Mouse (Mus musculus): Measurements from ENCODE around the gene Pde8a. TPM values are rescaled to one million over a fixed set of nuclear protein-coding genes. Genes with fewer than 3 reads are reported as not detected.
"Not testable (repeated sequence)": the region's sequence is repeated elsewhere in the genome, so short reads cannot be mapped to it uniquely, and the experiment has no call there.

Pde8a gene
- total and polyA plus RNA-seq, 2 experiments from 2014 or later = 1.8 to 3.9 TPM

DNA sequence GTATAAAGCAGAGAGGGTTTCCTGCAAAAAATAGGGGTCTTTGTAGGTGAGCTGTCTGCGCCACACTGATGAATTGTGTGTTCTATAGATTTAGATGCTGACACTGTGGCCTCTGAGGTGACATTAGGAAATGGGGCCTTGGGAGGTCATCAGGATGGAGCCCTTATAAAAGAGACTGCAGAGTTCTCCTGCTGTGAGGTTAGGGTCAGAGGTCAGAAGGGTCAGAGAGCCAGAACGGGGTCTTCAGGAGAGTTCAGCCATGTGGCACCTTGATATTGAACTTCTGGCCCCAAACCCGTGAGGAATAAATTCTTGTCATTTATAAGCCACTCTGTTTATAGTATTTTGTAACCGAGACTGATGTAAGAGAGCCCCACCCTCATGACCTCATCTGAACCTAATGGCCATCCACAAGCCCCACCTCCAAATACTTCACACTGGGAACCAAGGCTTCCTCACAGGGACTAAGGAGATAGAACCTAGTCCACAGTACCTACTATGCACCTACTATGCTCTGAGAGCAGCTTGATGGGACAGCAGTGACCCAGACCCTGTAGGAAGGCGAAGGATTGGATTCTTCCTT lies 37.1 kb upstream of the Pde8a start:
- no peak for TF ChIP-seq CTCF (IDR thresholded peaks at IDR 0.05)
- H3K9me3 ChIP-seq (ENCODE audit: low read length) = peaks cover 3% of the 10 kb centered on the region; the same call in 1 of the 2 replicates
- no peaks in the 10 kb centered on the region for H3K27me3 ChIP-seq (ENCODE audit: insufficient read depth, low read length)
- ATAC-seq (ENCODE audit: low FRiP score) (no peak), DNase-seq (ENCODE audit: low spot score) (no peak)
- no peak overlapping the region for H3K9ac ChIP-seq (replicated peaks; ENCODE audit: low read length, poor library complexity, severe bottlenecking)
- no peaks in the 10 kb centered on the region for H3K4me1 ChIP-seq (ENCODE audit: insufficient read depth, low read length)
- 43% methylated on average over 5 of the region's 5 CpGs for WGBS
- no peak overlapping the region for H3K4me3 ChIP-seq (ENCODE audit: low read depth, low read length)
- no peak overlapping the region for H3K4me2 ChIP-seq (ENCODE audit: low read depth, low read length, poor library complexity, severe bottlenecking)
- no peaks in the 10 kb centered on the region for H3K36me3 ChIP-seq (ENCODE audit: insufficient read depth, low read length)
- H3K27ac ChIP-seq (ENCODE audit: low read depth, low read length) = no peak overlapping the region

DNA sequence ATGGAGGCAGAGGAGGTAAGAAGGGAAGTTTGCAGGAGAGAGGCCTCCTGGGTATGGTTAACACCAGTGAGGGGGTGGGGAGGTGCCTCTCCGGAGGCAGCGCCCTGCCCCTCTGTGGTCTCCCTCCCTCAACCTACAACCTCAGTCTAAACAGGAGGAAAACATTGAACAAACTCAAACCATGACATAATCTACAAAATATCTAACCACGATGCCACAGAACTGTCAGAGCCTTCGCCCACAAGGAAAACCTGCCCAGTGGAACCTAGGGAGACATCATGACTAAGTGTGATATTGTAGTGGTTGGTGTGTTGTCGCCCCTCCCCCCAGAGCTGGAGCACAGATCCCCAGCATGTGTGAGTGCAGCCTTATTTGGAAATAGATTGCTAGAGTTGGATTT lies 33.9 kb upstream of the Pde8a start:
- no peak for TF ChIP-seq CTCF (IDR thresholded peaks at IDR 0.05)
- 76% methylated on average over 5 of the region's 5 CpGs for WGBS
- Histone ChIP-seq H3K4me3 (ENCODE audit: low read depth, low read length) (no peak overlapping the region), H3K9me3 (ENCODE audit: low read length) (no peaks in the 10 kb centered on the region), H3K27me3 (ENCODE audit: insufficient read depth, low read length) (no peaks in the 10 kb centered on the region), H3K27ac (ENCODE audit: low read depth, low read length) (no peak overlapping the region), H3K36me3 (ENCODE audit: insufficient read depth, low read length) (no peaks in the 10 kb centered on the region), H3K4me2 (ENCODE audit: low read depth, low read length, poor library complexity, severe bottlenecking) (no peak overlapping the region), H3K9ac (replicated peaks; ENCODE audit: low read length, poor library complexity, severe bottlenecking) (no peak overlapping the region), H3K4me1 (ENCODE audit: insufficient read depth, low read length) (no peaks in the 10 kb centered on the region)
- ATAC-seq (ENCODE audit: low FRiP score) (no peak), DNase-seq (ENCODE audit: low spot score) (no peak)

DNA sequence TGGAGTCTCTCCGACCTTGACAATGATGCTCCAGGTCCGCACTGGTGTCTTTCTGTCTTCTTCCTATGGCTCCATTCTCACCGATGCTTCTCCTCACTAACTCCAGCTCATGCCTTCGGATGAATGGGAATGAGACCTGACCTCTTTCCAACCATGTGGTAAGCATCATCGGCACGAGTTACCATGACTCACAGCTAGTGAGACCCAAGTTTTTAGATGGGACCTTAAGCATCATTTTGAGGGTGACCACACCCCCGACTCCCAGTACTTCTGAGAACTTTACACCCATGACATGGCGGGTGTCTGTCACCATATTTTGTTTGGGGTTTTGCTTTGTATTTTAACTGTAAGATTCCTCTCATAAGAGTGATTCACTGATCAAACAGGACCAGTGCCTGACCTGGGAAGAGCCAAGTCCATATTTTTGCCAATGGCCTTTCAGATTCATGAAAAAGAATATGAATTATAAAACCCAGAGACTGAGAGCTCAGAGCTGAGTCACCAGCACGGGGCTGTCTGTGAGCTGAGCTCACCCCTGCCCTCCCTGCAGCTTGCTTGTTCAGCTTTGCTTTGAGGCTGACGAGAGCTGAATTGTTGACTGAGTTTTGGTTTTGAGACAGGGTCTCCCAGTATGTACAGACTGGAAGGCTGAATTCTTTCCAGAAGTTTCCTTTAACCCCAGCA lies 30.8 kb upstream of the Pde8a start:
- 82% methylated on average over 10 of the region's 10 CpGs for WGBS
- H3K27ac ChIP-seq (ENCODE audit: low read depth, low read length) = no peak overlapping the region
- H3K27me3 ChIP-seq (ENCODE audit: insufficient read depth, low read length) = no peaks in the 10 kb centered on the region
- no peaks in the 10 kb centered on the region for H3K4me1 ChIP-seq (ENCODE audit: insufficient read depth, low read length)
- no peaks in the 10 kb centered on the region for H3K9me3 ChIP-seq (ENCODE audit: low read length)
- H3K36me3 ChIP-seq (ENCODE audit: insufficient read depth, low read length) = no peaks in the 10 kb centered on the region
- ATAC-seq (ENCODE audit: low FRiP score) (no peak), DNase-seq (ENCODE audit: low spot score) (no peak)
- no peak overlapping the region for H3K4me2 ChIP-seq (ENCODE audit: low read depth, low read length, poor library complexity, severe bottlenecking)
- H3K9ac ChIP-seq (replicated peaks; ENCODE audit: low read length, poor library complexity, severe bottlenecking) = no peak overlapping the region
- no peak for TF ChIP-seq CTCF (IDR thresholded peaks at IDR 0.05)
- no peak overlapping the region for H3K4me3 ChIP-seq (ENCODE audit: low read depth, low read length)

DNA sequence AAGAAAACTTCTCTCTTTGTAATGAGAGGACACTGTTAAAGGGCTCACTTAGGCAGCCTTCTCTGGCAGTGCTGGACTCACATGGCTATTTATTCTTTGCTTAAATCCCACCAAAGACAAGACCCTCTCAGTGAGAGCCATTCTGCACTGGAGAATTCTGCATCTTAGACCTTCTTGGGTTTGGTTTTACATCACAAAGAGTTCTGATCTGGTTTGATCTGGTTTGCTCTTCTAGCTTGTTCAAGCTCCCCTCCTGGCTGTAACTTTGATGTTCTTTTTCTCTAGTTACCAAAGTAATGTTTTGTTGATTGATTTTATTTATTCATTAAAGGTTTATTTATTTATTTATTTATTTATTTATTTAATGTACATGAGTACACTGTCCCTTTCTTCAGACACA lies 30.2 kb upstream of the Pde8a start:
- no peak for TF ChIP-seq CTCF (IDR thresholded peaks at IDR 0.05)
- Histone ChIP-seq H3K36me3 (ENCODE audit: insufficient read depth, low read length) (no peaks in the 10 kb centered on the region), H3K4me2 (ENCODE audit: low read depth, low read length, poor library complexity, severe bottlenecking) (no peak overlapping the region), H3K9me3 (ENCODE audit: low read length) (no peaks in the 10 kb centered on the region), H3K4me3 (ENCODE audit: low read depth, low read length) (no peak overlapping the region), H3K9ac (replicated peaks; ENCODE audit: low read length, poor library complexity, severe bottlenecking) (no peak overlapping the region), H3K4me1 (ENCODE audit: insufficient read depth, low read length) (no peaks in the 10 kb centered on the region), H3K27ac (ENCODE audit: low read depth, low read length) (no peak overlapping the region), H3K27me3 (ENCODE audit: insufficient read depth, low read length) (no peaks in the 10 kb centered on the region)
- DNase-seq (ENCODE audit: low spot score) (no peak), ATAC-seq (ENCODE audit: low FRiP score) (no peak)

DNA sequence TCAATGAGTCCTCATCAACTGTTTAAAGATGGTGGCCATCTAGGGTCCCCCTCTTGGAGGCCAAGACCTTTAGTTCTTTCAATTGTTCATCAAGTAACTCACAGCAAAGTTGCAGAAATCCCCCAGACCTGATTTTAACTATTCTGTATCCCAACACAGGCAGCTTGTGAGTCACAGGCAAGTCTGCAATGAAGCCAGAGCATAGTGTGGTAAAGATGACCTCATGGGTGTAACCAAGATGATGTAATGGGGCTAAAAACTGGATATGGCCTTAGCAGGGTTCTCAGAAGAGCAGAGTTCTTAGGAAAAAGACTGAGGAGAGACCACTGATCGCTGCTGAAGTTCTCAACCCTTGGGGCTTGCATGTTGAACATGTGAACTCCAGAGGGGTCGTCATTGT lies 29.3 kb upstream of the Pde8a start:
- no peak for ATAC-seq (ENCODE audit: low FRiP score)
- TF ChIP-seq CTCF (IDR thresholded peaks at IDR 0.05) = no peak
- H3K4me2 ChIP-seq (ENCODE audit: low read depth, low read length, poor library complexity, severe bottlenecking) = no peak overlapping the region
- 88% methylated on average over 2 of the region's 2 CpGs for WGBS
- H3K9ac ChIP-seq (replicated peaks; ENCODE audit: low read length, poor library complexity, severe bottlenecking) = no peak overlapping the region
- no peaks in the 10 kb centered on the region for H3K27me3 ChIP-seq (ENCODE audit: insufficient read depth, low read length)
- H3K27ac ChIP-seq (ENCODE audit: low read depth, low read length) = no peak overlapping the region
- no peaks in the 10 kb centered on the region for H3K9me3 ChIP-seq (ENCODE audit: low read length)
- H3K4me3 ChIP-seq (ENCODE audit: low read depth, low read length) = no peak overlapping the region
- H3K4me1 ChIP-seq (ENCODE audit: insufficient read depth, low read length) = no peaks in the 10 kb centered on the region
- no peak for DNase-seq (ENCODE audit: low spot score)
- no peaks in the 10 kb centered on the region for H3K36me3 ChIP-seq (ENCODE audit: insufficient read depth, low read length)

DNA sequence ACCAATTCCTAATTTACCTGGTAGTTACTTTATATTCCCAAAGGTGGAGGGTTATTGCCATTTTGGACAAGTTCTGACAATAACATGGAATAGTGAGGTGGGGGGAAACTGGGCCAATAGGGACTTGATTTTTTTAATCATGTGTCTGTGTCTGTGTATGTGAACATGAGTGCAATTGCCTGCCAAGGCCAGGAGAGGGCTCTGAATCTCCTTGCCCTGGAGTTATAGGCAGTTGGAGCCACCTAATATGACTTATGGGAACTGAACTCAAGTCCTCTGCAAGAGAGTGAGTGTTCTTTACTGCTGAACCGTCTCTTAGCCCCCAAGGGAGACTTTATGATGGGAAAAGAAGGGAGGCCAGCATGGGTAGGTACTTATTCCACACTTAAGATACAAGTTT lies 28.7 kb upstream of the Pde8a start:
- Histone ChIP-seq H3K4me2 (ENCODE audit: low read depth, low read length, poor library complexity, severe bottlenecking) (no peak overlapping the region), H3K4me1 (ENCODE audit: insufficient read depth, low read length) (no peaks in the 10 kb centered on the region), H3K27me3 (ENCODE audit: insufficient read depth, low read length) (no peaks in the 10 kb centered on the region), H3K9me3 (ENCODE audit: low read length) (no peaks in the 10 kb centered on the region), H3K36me3 (ENCODE audit: insufficient read depth, low read length) (no peaks in the 10 kb centered on the region), H3K9ac (replicated peaks; ENCODE audit: low read length, poor library complexity, severe bottlenecking) (no peak overlapping the region), H3K27ac (ENCODE audit: low read depth, low read length) (no peak overlapping the region), H3K4me3 (ENCODE audit: low read depth, low read length) (no peak overlapping the region)
- WGBS = 95% methylated on average over 1 of the region's 1 CpGs
- DNase-seq (ENCODE audit: low spot score) (no peak), ATAC-seq (ENCODE audit: low FRiP score) (no peak)
- no peak for TF ChIP-seq CTCF (IDR thresholded peaks at IDR 0.05)

DNA sequence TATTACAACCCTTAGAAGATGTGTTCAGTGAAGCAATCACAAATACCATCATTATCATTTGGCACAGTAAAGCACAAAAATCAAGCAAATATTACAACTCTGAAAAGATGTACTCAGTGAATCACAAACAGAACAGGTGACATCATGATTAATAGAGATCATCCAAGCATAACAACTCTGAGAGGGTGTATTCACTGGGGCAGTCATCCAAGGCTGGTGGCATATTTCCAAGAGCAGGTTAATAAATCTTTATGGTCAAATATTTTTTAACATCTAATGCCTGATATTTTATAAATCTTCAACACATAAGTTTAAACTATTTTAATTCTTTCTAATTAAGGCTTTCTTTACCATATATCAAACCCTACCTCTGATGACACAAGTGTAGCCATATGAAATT lies 27.4 kb upstream of the Pde8a start:
- not testable (repeated sequence) for H3K4me1 ChIP-seq (ENCODE audit: insufficient read depth, low read length); H3K9me3 ChIP-seq (ENCODE audit: low read length); H3K36me3 ChIP-seq (ENCODE audit: insufficient read depth, low read length); H3K4me2 ChIP-seq (ENCODE audit: low read depth, low read length, poor library complexity, severe bottlenecking); H3K9ac ChIP-seq (replicated peaks; ENCODE audit: low read length, poor library complexity, severe bottlenecking); H3K27ac ChIP-seq (ENCODE audit: low read depth, low read length); H3K27me3 ChIP-seq (ENCODE audit: insufficient read depth, low read length); H3K4me3 ChIP-seq (ENCODE audit: low read depth, low read length); DNase-seq (ENCODE audit: low spot score); ATAC-seq (ENCODE audit: low FRiP score)
